Mouse (Mus musculus) frontal cortex, postnatal 14 days (tissue): ENCODE measurements around the gene Ift81.
A peak's percentile ranks its signal among the peaks of the same experiment; 100 is the strongest.

Source experiments
- DNase-seq, 2 experiments: peaks; one replicate each; pipeline ENCODE4 v3.0.0; 2022; ENCODE audit warnings: low spot score in 2 of 2

Ift81 gene

GRCm38 (mm10) chr5:122625565-122626252 is 11.4 kb upstream of the Ift81 start:
- DNase-seq, result no peak

- DNase-seq, result no peak
Observed at GRCm38 (mm10) chr5:122624952-122625479, 10.7 kb upstream of the Ift81 start.

GRCm38 (mm10) chr5:122623861-122624260 is 9.5 kb upstream of the Ift81 start:
- no peak for DNase-seq

GRCm38 (mm10) chr5:122622526-122622925 is 8.2 kb upstream of the Ift81 start:
- no peak for DNase-seq

- no peak for DNase-seq
Observed at GRCm38 (mm10) chr5:122621376-122621886, 7.1 kb upstream of the Ift81 start.

- no peak for DNase-seq
Observed at GRCm38 (mm10) chr5:122619686-122620296, 5.5 kb upstream of the Ift81 start.

- no peak for DNase-seq
Observed at GRCm38 (mm10) chr5:122617718-122618117, 3.4 kb upstream of the Ift81 start.

GRCm38 (mm10) chr5:122611651-122612050 is 2.7 kb downstream of the Ift81 start:
- DNase-seq, result no peak

- DNase-seq, result no peak
Observed at GRCm38 (mm10) chr5:122604894-122605293, 9.4 kb downstream of the Ift81 start.

GRCm38 (mm10) chr5:122602233-122602632 is 12.1 kb downstream of the Ift81 start:
- DNase-seq, result no peak

GRCm38 (mm10) chr5:122595470-122595869 is 18.8 kb downstream of the Ift81 start:
- DNase-seq, result no peak

GRCm38 (mm10) chr5:122589891-122590290 is 24.4 kb downstream of the Ift81 start:
- no peak for DNase-seq

GRCm38 (mm10) chr5:122585546-122585945 is 28.8 kb downstream of the Ift81 start:
- DNase-seq, result peak; percentile 28 to 47

GRCm38 (mm10) chr5:122584093-122584492 is 30.2 kb downstream of the Ift81 start:
- DNase-seq, result no peak

GRCm38 (mm10) chr5:122576683-122577329 is 37.5 kb downstream of the Ift81 start:
- DNase-seq, result no peak

- no peak for DNase-seq
Observed at GRCm38 (mm10) chr5:122572001-122572400, 42.3 kb downstream of the Ift81 start.

- DNase-seq, result peak; percentile 54
Observed at GRCm38 (mm10) chr5:122566626-122567025, 47.7 kb downstream of the Ift81 start.

GRCm38 (mm10) chr5:122560654-122561053 is 53.7 kb downstream of the Ift81 start:
- DNase-seq, result no peak

- no peak for DNase-seq
Observed at GRCm38 (mm10) chr5:122558127-122558526, 56.2 kb downstream of the Ift81 start.

GRCm38 (mm10) chr5:122555107-122555506 is 59.2 kb downstream of the Ift81 start:
- DNase-seq, result no peak

GRCm38 (mm10) chr5:122552638-122553037 is 61.7 kb downstream of the Ift81 start:
- no peak for DNase-seq

GRCm38 (mm10) chr5:122550460-122550859 is 63.9 kb downstream of the Ift81 start:
- no peak for DNase-seq

GRCm38 (mm10) chr5:122548671-122549070 is 65.6 kb downstream of the Ift81 start:
- DNase-seq, result no peak
